Mouse (Mus musculus) frontal cortex, postnatal 10 days (tissue): ENCODE results near the gene Crtc1.

ENCODE experiments used
- DNase-seq, 2 experiments: peaks; one replicate each; pipeline ENCODE4 v3.0.0; 2022; ENCODE audit warnings: low spot score in 2 of 2, mixed read lengths in 1 of 2

Gene Crtc1

DNA sequence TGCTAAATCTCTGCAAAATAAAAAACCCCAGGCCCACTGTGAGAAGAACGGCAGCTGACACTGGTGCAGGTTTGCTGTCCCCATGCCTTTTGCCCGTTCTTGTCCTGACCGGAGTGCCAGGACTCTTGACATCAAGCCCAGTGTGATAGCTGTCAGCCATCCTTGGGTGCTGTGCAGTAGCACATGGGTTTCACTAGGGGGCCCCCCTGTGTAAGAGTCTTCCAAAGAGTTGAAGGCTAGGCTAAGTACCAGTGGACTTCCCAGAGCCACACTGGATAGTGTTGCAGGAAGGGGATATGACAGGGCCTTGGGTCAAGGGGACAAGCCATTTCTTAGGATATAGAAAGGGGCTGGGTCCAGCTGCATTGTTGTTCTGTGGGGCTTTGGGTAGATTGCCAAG lies 56.1 kb downstream of the Crtc1 start:
- DNase-seq: peak in 1 of 2 experiments; percentile 54

DNA sequence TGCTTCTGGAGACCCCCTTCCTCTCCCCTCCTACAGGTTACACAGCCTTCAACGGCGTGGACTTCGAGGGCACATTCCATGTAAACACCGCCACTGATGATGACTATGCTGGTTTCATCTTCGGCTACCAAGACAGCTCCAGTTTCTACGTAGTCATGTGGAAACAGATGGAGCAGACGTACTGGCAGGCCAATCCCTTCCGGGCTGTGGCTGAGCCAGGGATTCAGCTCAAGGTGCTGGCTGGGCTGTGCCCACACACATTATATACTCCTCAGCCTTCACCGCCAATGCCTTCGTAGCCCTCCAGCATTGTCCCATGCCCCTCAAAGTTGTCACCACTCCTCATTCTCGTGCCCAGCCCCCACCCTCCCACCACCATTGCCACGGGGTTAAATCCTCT lies 59.3 kb downstream of the Crtc1 start:
- DNase-seq: no peak

GRCm38 (mm10) chr8:70377049-70377448 lies 62.3 kb downstream of the Crtc1 start:
- DNase-seq: no peak

DNA sequence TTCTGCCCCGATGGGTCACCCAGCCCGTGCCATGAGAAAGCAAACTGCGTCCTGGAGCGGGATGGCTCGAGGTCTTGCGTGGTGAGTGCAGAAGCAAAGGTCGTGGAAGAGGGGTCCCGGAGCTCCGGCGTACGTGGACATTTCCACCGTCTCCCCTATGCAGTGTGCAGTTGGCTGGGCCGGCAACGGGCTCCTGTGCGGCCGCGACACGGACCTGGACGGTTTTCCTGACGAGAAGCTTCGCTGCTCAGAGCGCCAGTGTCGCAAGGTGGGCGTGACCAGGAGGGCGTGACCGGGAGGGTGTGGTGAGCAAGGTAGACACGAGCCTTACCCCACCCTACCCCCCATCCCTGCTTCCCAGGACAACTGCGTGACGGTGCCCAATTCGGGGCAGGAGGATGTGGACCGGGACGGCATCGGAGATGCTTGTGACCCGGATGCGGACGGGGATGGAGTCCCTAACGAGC lies 63.1 kb downstream of the Crtc1 start:
- DNase-seq: no peak

- no peak for DNase-seq
Measured at GRCm38 (mm10) chr8:70375212-70375859, 64.0 kb downstream of the Crtc1 start.

DNA sequence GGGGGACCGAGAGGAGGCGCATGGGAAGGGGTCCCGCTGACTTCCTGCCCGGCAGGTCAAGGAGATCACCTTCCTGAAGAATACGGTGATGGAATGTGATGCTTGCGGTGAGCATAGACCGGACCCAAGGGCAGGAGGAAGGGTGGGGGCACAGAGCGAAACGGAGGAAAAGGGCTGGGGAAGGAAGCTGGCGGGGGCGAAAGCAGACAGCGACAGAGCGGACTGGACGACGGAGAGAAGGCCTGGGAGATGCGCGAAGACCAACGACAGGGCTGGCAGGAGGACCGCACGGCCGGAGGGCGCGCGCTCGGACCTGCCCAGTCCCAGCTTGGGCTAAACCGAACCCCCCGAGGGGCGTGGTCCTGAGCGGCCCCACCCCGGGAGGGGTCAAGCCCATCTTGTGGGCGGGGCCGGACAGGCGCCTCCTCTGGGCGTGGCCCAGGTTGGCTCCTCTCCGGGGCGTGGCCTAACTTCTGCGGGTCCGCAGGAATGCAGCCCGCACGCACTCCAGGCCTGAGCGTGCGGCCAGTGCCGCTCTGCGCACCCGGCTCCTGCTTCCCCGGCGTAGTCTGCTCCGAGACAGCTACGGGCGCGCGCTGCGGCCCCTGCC lies 65.0 kb downstream of the Crtc1 start:
- peak in 1 of 2 experiments; percentile 45 for DNase-seq

DNA sequence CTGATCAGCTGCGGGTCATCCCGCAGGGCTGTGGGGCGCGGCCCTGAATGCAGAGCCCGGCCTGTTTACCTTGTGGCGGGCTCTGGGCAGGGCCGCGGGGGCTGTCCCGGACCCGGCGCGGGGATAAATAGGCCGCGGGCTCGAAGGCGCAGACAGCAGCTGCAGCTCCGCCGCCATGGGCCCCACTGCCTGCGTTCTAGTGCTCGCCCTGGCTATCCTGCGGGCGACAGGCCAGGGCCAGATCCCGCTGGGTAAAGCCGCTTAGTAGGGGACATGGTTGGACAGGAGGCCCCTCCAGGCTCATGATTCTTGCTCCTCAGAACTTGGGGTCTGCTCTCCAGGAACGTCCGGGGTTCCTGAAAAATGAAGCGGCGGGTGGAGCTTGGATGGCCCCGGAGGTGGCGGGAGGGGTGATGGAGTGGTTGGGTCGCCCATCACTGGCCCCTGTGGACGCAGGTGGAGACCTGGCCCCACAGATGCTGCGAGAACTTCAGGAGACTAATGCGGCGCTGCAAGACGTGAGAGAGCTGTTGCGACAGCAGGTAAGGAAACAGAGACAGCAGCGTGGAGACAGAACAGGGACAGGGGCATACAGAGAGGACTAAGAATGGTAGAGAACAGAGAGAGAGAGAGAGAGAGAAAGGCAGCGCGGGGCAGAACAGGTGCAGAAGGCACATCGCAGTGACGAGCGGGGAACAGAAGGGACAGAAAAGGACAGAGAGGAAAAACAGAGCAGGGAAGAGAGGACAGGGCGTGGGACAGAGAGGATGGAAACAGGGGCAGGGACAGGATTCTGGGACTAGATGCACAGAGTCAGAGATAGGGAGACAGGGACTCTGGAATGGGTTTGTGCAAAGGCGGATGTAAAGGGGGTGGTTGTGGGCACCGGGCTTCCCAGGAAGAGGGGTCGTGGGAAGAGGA lies 65.7 kb downstream of the Crtc1 start, which contains the start of gene Comp:
TSS of gene Comp (plus strand) at position 162 of the 921 bp plus-strand sequence.
- DNase-seq: no peak

- DNase-seq: no peak
Measured at GRCm38 (mm10) chr8:70371951-70372350, 67.4 kb downstream of the Crtc1 start.

DNA sequence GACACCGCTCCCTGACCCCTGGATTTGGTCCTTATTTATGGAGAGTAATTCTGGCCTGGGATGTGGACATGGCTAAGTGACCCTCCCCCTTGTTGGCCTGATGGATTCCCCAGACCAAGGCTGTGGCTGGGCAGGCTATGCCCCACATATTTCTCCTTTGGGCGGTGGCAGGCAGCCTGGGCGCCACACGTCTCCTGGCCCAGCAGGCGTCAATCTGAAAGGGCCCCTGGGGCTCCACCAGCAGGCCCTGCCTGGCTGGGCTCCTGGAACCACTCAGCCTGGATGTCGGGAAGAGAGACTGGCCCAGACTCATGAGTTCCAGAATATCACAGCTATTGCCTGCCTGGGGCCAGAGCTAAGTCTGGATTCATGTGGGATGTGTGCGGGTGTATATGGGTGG lies 68.9 kb downstream of the Crtc1 start:
- no peak for DNase-seq

DNA sequence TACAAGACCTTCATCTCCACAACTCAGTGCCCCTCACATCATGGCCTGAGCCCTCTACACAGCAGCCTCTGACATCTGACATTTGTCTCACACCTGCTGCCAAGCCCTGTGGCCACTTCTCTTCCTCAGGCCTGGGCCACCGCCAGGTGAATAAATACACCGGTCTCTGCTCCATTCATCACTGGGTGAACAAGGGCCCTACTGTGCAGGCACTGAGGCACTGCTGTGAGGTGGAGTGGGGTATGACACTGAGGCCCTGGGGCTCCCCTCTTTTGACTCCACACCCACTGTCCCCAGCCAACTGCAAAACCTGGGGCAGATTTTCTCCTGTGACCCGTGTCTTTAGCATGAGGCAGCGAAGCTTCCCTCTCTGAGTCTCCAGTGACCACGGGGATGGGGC lies 72.8 kb downstream of the Crtc1 start:
- no peak for DNase-seq

DNA sequence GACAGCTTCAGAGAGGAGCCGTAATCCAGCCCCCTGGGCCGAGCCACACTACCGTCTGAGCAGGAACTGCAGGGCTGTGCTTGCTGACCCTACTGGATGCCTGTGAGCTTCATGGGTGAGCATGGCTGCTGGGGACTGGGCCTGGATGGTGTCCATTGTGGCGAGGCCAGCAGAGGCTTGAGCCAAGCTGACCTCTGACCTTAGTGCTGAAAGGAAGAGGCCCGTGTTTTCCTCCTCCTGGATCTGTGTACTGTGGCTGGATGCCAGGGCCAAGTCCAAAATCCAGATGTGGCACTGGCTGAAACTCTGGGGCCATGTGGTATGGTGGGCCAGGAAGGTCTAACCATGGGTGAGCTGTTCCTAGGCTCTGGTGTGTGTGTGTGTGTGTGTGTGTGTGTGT lies 75.3 kb downstream of the Crtc1 start:
- DNase-seq: no peak

GRCm38 (mm10) chr8:70361484-70362032 lies 77.8 kb downstream of the Crtc1 start:
- no peak for DNase-seq

DNA sequence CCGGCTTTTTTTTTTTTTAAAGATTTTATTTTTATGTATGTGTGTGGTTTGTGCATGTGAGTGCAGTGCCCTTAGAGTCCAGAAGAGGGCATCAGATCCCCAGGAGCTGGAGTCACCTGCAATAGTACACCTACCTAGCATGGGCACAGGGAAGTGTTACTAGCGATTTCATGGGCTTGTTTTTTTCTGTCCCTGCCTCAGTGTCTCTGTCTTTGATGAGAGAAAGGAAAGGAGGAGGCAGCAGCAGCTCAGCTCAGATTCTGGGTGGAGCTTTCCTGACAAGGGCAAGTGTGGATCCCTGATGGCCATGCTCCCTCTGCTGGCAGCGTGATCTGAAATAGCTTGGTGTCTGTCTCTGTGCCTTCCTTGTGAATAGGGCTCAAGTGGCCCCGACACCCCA lies 78.6 kb downstream of the Crtc1 start:
- no peak for DNase-seq

- DNase-seq: no peak
Measured at GRCm38 (mm10) chr8:70359411-70359810, 80.0 kb downstream of the Crtc1 start.

DNA sequence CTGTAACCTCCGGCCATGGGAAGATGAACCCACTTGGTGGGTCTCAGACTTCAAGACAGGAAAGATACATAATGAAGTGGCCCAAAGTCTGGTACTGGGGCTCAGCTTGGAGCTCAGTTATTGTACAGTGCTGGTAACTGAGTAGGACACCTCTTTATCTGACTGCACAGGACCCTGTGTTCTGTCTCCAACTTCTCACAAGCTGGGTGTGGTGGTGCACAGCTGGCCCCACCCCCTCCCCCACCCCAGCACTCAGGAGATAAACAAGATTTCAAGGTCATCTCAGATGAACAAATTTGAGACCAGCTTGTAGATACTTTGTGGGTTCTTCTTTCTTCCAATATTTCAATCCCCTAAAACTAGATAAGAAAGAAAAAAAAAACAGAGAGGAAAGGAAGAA lies 83.3 kb downstream of the Crtc1 start:
- no peak for DNase-seq

- DNase-seq: no peak
Measured at GRCm38 (mm10) chr8:70354004-70354403, 85.4 kb downstream of the Crtc1 start.

GRCm38 (mm10) chr8:70353194-70353817 lies 86.1 kb downstream of the Crtc1 start, which contains the start of gene Upf1:
TSS of gene Upf1 (minus strand) at chr8:70353278.
- peak; percentile 98 to 99 for DNase-seq

GRCm38 (mm10) chr8:70352657-70353151 lies 86.7 kb downstream of the Crtc1 start:
- peak in 1 of 2 experiments; percentile 47 for DNase-seq

DNA sequence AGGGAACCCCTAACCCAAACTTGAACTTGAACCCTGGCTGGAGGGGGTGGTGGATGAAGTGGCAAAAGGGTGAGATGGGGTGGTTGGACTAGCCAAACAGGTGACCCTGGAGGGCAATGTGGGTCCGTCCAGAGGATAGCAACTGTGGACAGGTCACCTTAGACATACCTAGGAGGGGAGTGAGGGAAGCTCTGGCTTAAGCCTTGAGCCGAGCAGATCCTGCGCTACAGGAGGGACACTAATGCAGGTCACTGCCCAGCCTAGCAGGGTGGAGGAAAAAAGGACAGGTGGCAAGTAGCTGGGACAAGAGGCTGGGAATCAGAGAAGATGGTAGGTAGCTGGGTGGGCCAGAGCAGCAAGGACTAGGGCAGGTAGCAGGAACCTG lies 87.4 kb downstream of the Crtc1 start:
- no peak for DNase-seq

DNA sequence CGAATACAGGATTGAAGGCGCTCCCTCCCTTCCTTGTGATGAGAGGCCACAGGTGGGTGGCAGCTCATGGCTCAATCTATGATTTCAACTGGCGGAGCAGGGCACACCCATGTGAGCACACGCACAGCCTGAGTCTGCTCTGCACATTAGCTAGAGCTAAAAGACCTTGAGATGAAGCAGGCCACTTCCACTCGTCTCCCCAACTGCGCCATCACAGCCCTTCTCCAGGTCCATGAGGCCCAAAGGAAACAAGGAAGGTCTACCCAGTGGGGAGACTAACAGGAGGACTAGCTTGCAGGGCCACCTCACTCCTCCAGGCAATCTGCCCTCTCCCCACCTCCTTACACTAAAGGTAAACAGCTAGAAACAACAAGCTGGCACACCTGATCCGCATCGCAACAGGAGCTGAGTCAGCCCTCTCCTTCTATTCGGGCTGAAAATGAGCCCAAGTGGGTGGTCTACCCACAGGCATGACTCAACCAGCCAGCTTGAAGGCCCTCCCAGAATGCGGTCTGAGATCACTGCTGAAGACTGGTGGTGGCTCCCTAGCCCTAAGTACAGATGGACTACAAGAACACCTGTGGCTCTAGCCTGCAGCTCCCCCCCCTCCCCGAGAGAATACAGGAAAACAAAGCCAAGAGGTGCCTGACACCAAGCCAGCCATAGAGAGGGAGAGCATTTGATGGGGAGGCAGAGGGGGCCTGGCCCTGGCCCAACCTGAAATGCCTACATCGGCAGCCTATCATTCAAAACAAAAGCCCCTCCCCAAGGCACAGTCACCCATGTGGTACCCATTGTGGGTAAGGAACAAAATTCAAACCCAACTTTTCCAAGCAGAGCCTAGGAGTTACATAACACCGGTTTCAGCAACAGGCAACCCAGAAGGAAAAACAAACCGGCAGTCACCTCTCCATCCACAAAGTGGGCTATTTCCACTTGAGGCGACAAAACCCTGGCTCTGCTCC lies 88.1 kb downstream of the Crtc1 start:
- DNase-seq: no peak
